ENCODE assay signal across 17 mouse cellular contexts in the genomic region with DNA sequence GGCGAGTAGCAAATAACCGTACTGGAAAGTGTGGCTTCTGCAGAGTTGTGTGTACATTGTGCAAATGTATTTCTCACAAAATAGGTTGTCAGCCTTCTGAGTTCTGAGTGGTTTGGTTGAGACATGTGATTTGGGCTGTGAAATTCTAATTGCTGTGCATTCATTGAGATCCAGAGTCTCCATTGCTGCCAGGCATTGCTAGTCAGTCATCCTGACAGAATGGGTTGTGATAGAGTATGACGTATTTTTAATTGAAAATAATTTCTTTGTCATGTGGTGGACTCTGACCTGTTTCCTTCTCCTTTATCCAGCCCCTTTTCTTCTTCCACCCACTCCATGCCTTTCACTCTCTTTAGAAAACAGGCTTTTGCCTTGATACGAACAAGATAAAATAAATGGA. TPM values are rescaled to one million over a fixed set of nuclear protein-coding genes. Genes with fewer than 3 reads are reported as not detected.
DNase-seq lines count a peak whose midpoint lies in the region; ATAC-seq lines count a peak whose summit lies in the region.
"Had no signal": no experiment of that assay in that cellular context is flagged by ENCODE, and none has a peak within 500 bp of the region (broad histone marks: within the 10 kb centered on the region; RNA-seq: fewer than 3 reads in every experiment).

No protein-coding gene starts in this region.

- no peak overlapping the region for H3K9ac ChIP-seq in forebrain, embryonic 14.5 days (ENCODE audit: low read length)
- H3K9ac ChIP-seq in forebrain, embryonic 16.5 days (replicated peaks; ENCODE audit: low read depth, low read length), result no peak overlapping the region
- H3K9ac ChIP-seq: embryonic facial prominence, embryonic 12.5 days; forebrain, embryonic 13.5 days; forebrain, postnatal 0 days had no signal

- no peak for DNase-seq in forebrain, embryonic 14.5 days (ENCODE audit: low spot score)
- DNase-seq in retina, postnatal 1 day, result peak; percentile 71
- DNase-seq in B cell, adult 2 months, result no peak
- DNase-seq: adrenal gland, adult 2 months; adrenal gland, postnatal 10 days; adrenal gland, postnatal 25 days; cerebellum, adult 11-12 months; cerebellum, adult 2 months; cerebellum, adult 9-10 months; cerebellum, postnatal 10 days; cerebellum, postnatal 25 days; forebrain, postnatal 0 days had no signal

- no peak overlapping the region for H3K4me3 ChIP-seq in forebrain, embryonic 14.5 days (ENCODE audit: low read depth, low read length)
- no peak overlapping the region for H3K4me3 ChIP-seq in forebrain, embryonic 16.5 days (replicated peaks; ENCODE audit: low read length)
- H3K4me3 ChIP-seq: embryonic facial prominence, embryonic 10.5 days; embryonic facial prominence, embryonic 12.5 days; forebrain, embryonic 13.5 days had no signal

- no peak overlapping the region for H3K27ac ChIP-seq in forebrain, embryonic 14.5 days (ENCODE audit: low read depth, low read length)
- H3K27ac ChIP-seq in forebrain, embryonic 16.5 days (ENCODE audit: low read length), result no peak overlapping the region
- H3K27ac ChIP-seq: embryonic facial prominence, embryonic 10.5 days; embryonic facial prominence, embryonic 12.5 days; forebrain, embryonic 13.5 days had no signal

- no peaks in the 10 kb centered on the region for H3K9me3 ChIP-seq in forebrain, embryonic 14.5 days (replicated peaks; ENCODE audit: control insufficient read depth, low read length)
- no peaks in the 10 kb centered on the region for H3K9me3 ChIP-seq in forebrain, embryonic 16.5 days (ENCODE audit: control insufficient read depth, low read length)
- H3K9me3 ChIP-seq: embryonic facial prominence, embryonic 10.5 days; embryonic facial prominence, embryonic 12.5 days; forebrain, embryonic 13.5 days had no signal

- H3K4me2 ChIP-seq in forebrain, embryonic 14.5 days (ENCODE audit: low read length), result no peak overlapping the region
- no peak overlapping the region for H3K4me2 ChIP-seq in forebrain, embryonic 16.5 days (ENCODE audit: low read length)
- H3K4me2 ChIP-seq: embryonic facial prominence, embryonic 12.5 days; forebrain, embryonic 13.5 days had no signal

- peaks cover 12% of the 10 kb centered on the region; the same call in 1 of the 2 replicates for H3K36me3 ChIP-seq in forebrain, embryonic 14.5 days (ENCODE audit: control insufficient read depth, insufficient read depth, low read length)
- H3K36me3 ChIP-seq in forebrain, embryonic 16.5 days (ENCODE audit: control insufficient read depth, insufficient read depth), result peaks cover 4% of the 10 kb centered on the region; the same call in 1 of the 2 replicates

- ATAC-seq in forebrain, embryonic 14.5 days, result peak; percentile 30; the same call in 1 of the 2 replicates
- no peak for ATAC-seq in forebrain, embryonic 16.5 days
- no peak for ATAC-seq in cerebellum, adult (ENCODE audit: insufficient number of reproducible peaks, low FRiP score, low TSS enrichment)
- ATAC-seq: forebrain, embryonic 13.5 days; forebrain, postnatal 0 days had no signal

- 79% methylated on average over 4 of the region's 4 CpGs for WGBS in forebrain, embryonic 14.5 days
- 71% methylated on average over 4 of the region's 4 CpGs for WGBS in forebrain, embryonic 16.5 days

- no peaks in the 10 kb centered on the region for H3K4me1 ChIP-seq in forebrain, embryonic 14.5 days (ENCODE audit: control insufficient read depth, insufficient read depth, low read length)
- H3K4me1 ChIP-seq in forebrain, embryonic 16.5 days (replicated peaks; ENCODE audit: control insufficient read depth, insufficient read depth, low read length), result no peaks in the 10 kb centered on the region
- H3K4me1 ChIP-seq: embryonic facial prominence, embryonic 12.5 days; forebrain, embryonic 13.5 days had no signal

- no peaks in the 10 kb centered on the region for H3K27me3 ChIP-seq in forebrain, embryonic 14.5 days (replicated peaks; ENCODE audit: control insufficient read depth, insufficient read depth, low read length)
- H3K27me3 ChIP-seq in forebrain, embryonic 16.5 days (replicated peaks; ENCODE audit: control insufficient read depth, insufficient read depth, low read length), result no peaks in the 10 kb centered on the region
- H3K27me3 ChIP-seq: embryonic facial prominence, embryonic 12.5 days; forebrain, embryonic 13.5 days had no signal

RNA-seq across cellular contexts. Expression of gene Ndfip2, which starts 54.0 kb away (rescaled TPM):
- 91.1 and 94.1 TPM in 2 replicates for polyA plus RNA-seq in forebrain, embryonic 14.5 days (2014; fragmentation: Nextera tagmentation; extraction: Ambion mirVana)
- polyA plus RNA-seq in forebrain, embryonic 16.5 days (2015; fragmentation: Nextera tagmentation; extraction: Ambion mirVana), result 78.6 and 82.4 TPM in 2 replicates
